Mouse (Mus musculus) CD4-positive, CD25-positive, alpha-beta regulatory T cell, adult 2 months (primary cell): Measurements from ENCODE around the gene Hps6.
A peak's percentile ranks its signal among the peaks of the same experiment; 100 is the strongest.

Source experiments
- DNase-seq: peaks from one replicate; pipeline ENCODE4 v3.0.0-alpha.2; 2012; ENCODE audit warnings: low read depth, low spot score

Hps6 gene

DNA sequence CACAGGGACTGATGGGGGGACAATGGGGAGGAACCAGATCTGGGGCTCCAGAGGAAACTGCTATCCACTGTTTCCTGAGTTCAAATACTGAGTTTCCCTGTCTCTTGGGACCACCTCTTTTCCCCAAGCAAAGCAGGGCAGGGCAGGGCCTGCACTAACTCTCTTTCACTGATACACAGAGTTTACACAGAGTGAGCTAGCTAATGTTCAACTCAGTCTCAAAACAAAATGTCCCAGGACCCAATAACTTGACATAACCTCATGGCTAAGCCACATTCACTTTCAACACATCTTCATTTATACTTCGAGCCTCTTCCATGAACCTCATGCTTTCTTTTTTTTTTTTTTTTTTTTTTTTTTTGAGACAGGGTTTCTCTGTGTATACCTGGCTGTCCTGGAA, 26.3 kb downstream of the Hps6 start:
- no peak for DNase-seq

- DNase-seq = no peak
Observed at GRCm38 (mm10) chr19:46030196-46030983, 27.1 kb downstream of the Hps6 start.

DNA sequence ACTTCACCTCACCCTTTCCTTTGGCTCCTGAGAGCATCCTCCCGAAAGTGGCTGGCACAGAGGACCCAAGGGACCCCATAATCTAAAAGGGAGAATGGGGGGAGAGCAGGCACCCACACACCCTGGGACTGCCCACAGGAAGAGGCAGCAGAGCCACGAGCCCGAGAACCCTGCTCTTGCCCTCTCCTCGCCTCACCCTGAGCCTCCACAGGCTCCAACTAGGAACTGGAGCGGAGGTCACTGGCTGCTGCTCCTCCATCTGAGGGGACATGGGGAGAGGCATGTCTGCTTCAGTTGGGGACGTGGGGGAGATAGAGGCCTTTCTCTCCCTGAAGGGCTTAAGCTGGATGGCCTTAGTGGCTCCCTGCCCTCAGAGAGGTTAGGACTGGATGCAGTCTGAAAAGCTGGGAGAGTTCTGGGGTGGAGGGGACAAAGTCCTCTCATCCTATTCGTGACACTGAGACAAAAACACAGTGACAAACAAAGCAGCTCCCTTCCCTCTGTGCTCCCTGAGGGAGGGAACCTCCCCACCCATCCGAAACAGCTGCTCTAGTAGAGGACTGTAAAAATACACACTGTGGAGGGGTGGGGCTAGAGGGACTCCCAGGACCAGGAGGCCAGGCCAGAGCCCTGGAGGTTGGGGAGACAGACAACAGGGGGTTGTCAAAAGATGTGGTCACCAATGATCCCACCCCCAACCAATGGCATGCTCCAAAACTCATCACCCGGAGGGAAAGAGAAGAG, 28.6 kb downstream of the Hps6 start:
- no peak for DNase-seq

GRCm38 (mm10) chr19:46032731-46033510, 29.6 kb downstream of the Hps6 start:
- DNase-seq = no peak

- no peak for DNase-seq
Observed at GRCm38 (mm10) chr19:46033911-46034310, 30.6 kb downstream of the Hps6 start.

GRCm38 (mm10) chr19:46035971-46036370, 32.7 kb downstream of the Hps6 start:
- DNase-seq = no peak

- DNase-seq = peak; percentile 47
Observed at GRCm38 (mm10) chr19:46036477-46037242, 33.4 kb downstream of the Hps6 start.

GRCm38 (mm10) chr19:46037243-46037924, 34.1 kb downstream of the Hps6 start:
- peak; percentile 79 for DNase-seq

DNA sequence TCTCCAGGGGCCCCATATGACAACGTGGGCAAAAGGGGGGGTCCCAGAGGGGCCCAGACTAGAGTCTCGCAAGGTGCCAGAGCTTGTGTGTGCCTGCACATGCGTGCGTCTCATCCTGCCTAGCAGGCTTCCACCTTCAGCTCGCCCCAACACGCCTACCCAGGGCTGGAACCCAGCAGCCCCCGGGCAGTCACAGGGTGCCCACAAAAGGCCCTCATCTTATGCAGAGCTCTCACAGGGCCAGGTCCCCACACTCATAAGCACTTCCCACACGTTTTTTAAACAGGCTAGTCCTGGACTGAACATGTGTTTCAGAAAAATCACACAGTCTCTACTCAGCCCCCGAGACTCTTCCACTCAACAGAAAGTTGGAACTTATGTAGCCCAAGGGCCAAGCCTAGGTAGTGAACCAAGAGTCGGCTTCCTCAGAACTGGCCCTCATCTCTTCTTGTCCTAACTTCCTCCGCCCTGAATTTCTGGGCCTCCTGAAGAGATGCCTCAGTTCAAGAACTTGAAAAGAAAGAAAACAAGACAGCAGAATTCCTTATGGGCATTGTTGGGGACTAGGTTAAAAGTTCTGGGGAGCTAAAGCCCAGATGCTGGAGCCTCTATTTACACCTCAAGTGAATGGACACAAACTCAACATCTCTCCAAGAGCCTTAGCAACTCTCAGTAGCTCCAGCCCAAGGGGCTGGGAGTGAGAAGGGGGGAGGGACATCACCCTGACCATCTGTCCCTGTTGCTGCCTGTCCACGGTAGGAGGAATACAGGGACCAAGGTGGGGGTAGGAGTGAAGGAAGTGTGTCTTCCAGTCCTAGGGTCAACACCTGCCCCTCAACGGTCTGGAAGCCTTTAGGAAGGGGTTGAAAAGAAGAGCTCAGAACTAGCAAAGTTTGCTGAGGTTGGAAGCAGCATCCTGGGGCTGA, 34.9 kb downstream of the Hps6 start:
- DNase-seq = peak; percentile 44

GRCm38 (mm10) chr19:46038851-46039260, 35.5 kb downstream of the Hps6 start:
- DNase-seq = peak; percentile 29

- peak; percentile 94 for DNase-seq
Observed at GRCm38 (mm10) chr19:46039478-46039877, 36.2 kb downstream of the Hps6 start.

DNA sequence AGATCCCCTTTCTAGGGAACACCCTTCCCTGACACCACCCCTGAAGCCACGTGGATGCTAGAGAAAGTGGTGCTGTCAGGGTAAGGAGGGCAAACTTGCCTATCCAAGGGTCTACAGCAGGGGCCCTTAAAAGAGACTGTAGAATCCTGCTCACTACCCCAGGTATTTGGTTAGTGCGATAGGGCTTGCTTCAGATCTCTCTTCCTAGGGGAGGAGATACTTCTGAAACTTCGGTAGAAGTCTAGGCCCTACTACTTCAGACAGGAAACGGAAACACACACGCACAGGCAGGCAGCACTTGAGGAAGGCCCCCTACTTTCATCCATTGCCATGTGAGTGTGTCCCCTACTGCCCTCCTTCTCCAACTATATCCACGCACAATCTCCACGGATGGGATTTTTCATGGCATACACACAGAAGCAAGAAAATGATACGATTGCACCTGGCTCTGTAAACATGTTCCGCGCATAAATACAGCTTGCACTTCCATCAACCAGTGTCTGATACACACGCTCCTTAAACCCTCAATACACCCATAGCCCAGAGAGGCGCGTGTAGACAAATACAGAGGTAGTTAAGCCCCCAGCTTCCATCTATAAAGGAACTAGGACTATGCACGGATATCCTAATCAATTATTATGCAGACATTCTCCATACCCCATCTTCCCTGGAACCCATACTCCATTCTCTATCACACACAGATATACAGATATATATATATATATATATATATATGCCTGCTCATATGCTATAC, 37.0 kb downstream of the Hps6 start:
- peak; percentile 81 for DNase-seq

DNA sequence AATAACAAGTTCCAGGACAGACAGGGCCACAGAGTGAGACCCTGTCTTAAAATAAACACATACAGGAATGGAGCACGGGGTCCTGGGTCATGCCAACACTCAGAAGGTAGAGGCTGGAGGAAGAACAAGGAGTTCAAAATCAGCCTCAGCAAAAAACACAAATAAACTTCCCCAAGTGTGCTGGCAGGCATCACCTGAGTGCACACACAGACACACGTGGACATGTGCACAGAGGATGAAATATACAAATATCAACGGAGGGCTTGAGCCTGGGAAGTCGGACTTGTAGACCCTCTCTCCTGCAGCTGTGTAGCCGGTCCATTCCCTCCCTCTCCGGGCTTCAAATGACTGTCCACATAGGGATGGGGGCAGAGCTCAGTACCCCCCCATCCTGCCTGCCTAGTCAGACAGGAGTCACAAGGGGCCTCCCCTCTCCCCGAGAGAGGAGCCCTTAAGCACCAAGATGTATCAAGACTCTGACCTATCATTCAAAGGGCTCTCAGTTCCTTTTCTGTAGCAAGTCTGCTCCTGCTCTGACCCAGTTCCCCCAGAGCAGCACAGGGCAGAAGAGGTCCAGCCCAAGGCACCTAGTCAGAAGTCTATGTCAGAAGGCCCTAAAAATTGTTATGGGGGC, 38.1 kb downstream of the Hps6 start:
- peak; percentile 29 for DNase-seq

- peak; percentile 59 for DNase-seq
Observed at GRCm38 (mm10) chr19:46041933-46042475, 38.7 kb downstream of the Hps6 start.

DNA sequence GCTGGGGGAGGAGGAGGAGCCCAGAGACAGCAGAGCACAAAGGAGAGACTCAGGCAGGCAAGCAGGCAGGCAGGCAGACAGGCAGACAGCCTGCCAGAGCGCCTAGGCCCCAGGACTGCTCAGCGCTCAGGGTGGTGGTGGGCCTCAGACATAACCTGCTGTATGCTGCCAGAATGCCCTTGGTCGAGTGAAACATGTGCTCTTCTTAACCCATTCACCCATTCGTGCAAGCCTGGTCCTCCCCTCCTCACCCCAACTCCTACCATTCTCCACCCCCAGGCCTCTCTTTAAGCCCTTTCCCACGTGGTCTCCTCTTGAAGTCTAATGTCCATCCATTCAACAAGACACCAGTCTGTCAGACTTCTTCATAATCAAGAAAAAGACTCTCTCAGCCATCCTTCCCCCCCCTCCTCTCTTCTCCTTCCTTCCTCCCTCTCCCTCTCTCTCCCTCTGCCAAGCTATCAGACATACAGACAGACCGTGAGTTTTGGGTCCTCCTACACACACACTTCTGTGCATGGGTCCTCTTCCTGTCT, 39.2 kb downstream of the Hps6 start:
- DNase-seq = peak; percentile 74

GRCm38 (mm10) chr19:46043380-46043779, 40.1 kb downstream of the Hps6 start:
- no peak for DNase-seq

DNA sequence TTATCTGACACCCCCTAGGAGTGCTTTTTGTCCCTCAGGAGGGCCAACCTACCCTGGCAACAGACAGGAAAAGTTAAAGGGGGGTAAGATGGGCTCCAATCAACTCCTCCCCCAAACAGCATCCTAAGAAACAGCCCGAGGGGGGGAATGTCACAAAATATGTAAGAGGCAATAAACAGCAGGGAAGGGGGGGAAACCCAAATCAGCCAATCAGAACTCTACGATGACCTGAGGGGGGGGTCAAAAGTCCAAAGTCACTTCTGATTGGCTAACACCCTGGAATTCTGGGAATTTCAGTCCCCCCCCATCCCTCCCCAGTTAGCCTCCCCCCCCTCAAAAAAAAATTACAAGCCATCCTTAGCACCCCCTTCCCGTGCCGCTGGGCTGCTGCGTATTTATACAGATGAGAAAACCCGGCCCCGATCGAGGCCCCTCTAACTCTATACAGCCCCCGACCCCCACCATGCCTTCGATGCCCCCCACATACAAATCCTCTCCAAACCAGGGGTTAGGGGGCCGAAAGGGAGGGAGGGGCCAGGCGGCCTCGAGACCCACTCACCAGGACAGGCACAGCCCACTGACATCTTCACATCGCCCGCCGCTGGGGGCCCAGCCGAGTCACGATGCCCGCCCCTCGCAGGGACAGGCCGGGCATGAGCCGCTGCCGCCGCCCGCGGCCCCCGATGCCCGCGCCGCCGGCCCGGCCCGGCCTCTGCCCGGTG, 41.1 kb downstream of the Hps6 start, which contains the start of gene Pprc1:
Gene Pprc1, plus strand, starts transcription at position 616 of the 722 bp plus-strand sequence.
- peak; percentile 41 for DNase-seq
